In the genomic region with DNA sequence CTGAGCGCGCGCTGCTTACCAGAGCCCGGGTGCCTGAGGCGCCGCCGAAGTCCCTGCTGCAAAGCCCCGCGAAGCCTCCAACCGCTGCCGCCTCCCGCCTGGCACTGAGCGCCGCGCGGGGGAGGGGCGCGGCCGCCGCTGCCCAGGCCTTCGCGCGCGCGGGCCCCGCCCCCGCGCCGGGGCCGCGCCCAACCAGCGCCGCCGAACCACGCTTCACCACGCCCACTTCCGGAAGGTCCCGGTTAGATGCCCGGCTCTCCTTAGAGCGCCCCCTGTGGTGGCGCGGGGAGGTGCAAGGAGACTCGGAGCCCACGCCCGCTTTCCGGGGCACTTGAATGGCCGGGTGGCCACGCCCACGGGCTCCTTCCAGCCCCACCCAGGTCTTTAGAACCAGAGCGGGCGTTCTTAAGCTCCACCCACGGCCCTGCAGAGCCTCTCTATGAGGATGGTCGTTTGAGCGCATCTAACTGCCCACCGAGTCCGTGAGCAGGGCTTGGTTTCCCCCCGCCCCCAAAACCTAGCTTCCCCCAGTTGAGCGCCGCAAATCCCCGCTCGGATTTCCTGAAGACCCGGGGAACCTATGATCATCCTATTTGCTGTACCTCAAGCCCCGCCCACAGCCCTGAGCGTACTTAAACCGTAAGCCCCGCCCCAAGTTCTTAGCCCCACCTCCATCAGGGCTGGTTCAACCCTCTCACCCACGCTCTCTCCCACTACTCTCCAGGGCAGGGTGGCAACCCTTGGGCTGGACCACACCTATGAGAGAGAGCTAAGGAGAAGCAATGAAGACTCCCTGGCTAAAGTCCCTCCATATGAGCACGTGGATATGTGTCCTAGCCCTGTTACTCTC, we compare ENCODE assay signal across 8 mouse cellular contexts. TPM values are rescaled to one million over a fixed set of nuclear protein-coding genes. Genes with fewer than 3 reads are reported as not detected.
A peak's percentile ranks its signal among the peaks of the same experiment; 100 is the strongest.
DNase-seq lines count a peak whose midpoint lies in the region; ATAC-seq lines count a peak whose summit lies in the region.

TSS of gene Coro1c (minus strand) at position 167 of the 850 bp plus-strand sequence.

- peak; percentile 96 for DNase-seq in R1 (ENCODE audit: low read depth, low spot score)
- DNase-seq in cerebellum, postnatal 25 days = peak; percentile 100
- DNase-seq in frontal cortex, postnatal 25 days (ENCODE audit: low spot score in 2 of 2) = peak; percentile 98
- DNase-seq in hindbrain, embryonic 14.5 days (ENCODE audit: low spot score) = peak; percentile 99
- peak; percentile 97 for DNase-seq in layer of hippocampus, postnatal 36 days
- DNase-seq in lung, postnatal 36 days = peak; percentile 99
- DNase-seq in retina, postnatal 1 day = peak; percentile 98
- DNase-seq in urinary bladder, adult 18-20 months (ENCODE audit: low spot score in 2 of 2) = peak; percentile 97 to 98

- under 1% methylated on average over 64 of the region's 68 CpGs for WGBS in hindbrain, embryonic 14.5 days

- no peaks in the 10 kb centered on the region for H3K27me3 ChIP-seq in hindbrain, embryonic 14.5 days (ENCODE audit: control insufficient read depth, insufficient read depth, low read length)

- ATAC-seq in hindbrain, embryonic 14.5 days (ENCODE audit: low FRiP score) = peak; percentile 88

- H3K9me3 ChIP-seq in hindbrain, embryonic 14.5 days (ENCODE audit: control insufficient read depth, low read length) = no peaks in the 10 kb centered on the region

- peak within 1 kb of the TSS; percentile 96 for H3K27ac ChIP-seq in hindbrain, embryonic 14.5 days

- H3K4me2 ChIP-seq in hindbrain, embryonic 14.5 days (replicated peaks) = peak within 1 kb of the TSS; percentile 66

- H3K4me1 ChIP-seq in hindbrain, embryonic 14.5 days (replicated peaks; ENCODE audit: control insufficient read depth, insufficient read depth, low read length) = peaks cover 35% of the 10 kb centered on the region

- H3K36me3 ChIP-seq in hindbrain, embryonic 14.5 days (replicated peaks; ENCODE audit: control insufficient read depth, insufficient read depth) = no peaks in the 10 kb centered on the region

- H3K9ac ChIP-seq in hindbrain, embryonic 14.5 days = peak within 1 kb of the TSS; percentile 90

- peak within 1 kb of the TSS; percentile 96 for H3K4me3 ChIP-seq in hindbrain, embryonic 14.5 days (replicated peaks; ENCODE audit: low read length)

RNA-seq across cellular contexts. Expression of gene Coro1c, which starts in this region (rescaled TPM):
- polyA plus RNA-seq in hindbrain, embryonic 14.5 days (2014; fragmentation: Nextera tagmentation; extraction: Ambion mirVana) = 172 and 177 TPM in 2 replicates
- total RNA-seq in layer of hippocampus, postnatal 36 days (2021) = 10 to 100 TPM; 86.9 to 99.4 TPM

Comparison
In these comparisons a context has a peak if more than half of its experiments do, and no peak if none do; other contexts are left out.
1. Peak in every context shown above with its lines: DNase-seq, ATAC-seq, H3K4me3 ChIP-seq and H3K27ac ChIP-seq.